Mouse (Mus musculus): ENCODE data around the gene Mup3. TPM values are rescaled to one million over a fixed set of nuclear protein-coding genes. Genes with fewer than 3 reads are reported as not detected.

Mup3 gene
- not detected for polyA plus RNA-seq (2017; shearing (Covaris generic))

GRCm38 (mm10) chr4:62087241-62087640 is at the start of gene Mup3:
Mup3 (minus strand) TSS chr4:62087342.

GRCm38 (mm10) chr4:62054058-62054457 is 33.1 kb downstream of the Mup3 start, which contains the start of gene Mup20:
Mup20 (minus strand) TSS chr4:62054158.

Other genes with a start within 250 kb of the Mup3 start
- not detected for gene Mup20, start 33.2 kb downstream of the Mup3 start, polyA plus RNA-seq (2017; shearing (Covaris generic))
- gene Mup21, start 63.5 kb upstream of the Mup3 start, polyA plus RNA-seq (2017; shearing (Covaris generic)), result not detected
- gene Zfp37, start 143.7 kb upstream of the Mup3 start, polyA plus RNA-seq (2017; shearing (Covaris generic)), result under 1 TPM in 1 of 2 experiments, not detected in 1; 0.45 TPM
- gene Slc31a2, start 175.2 kb upstream of the Mup3 start, polyA plus RNA-seq (2017; shearing (Covaris generic)), result 10 to 100 TPM; 13.7 to 17.0 TPM

Measured in activated CD4-positive, CD25-positive, alpha-beta regulatory T cell (primary cell).